Mouse (Mus musculus) midbrain, postnatal 0 days (tissue): ENCODE results near the gene Gm17604. TPM values are rescaled to one million over a fixed set of nuclear protein-coding genes. Genes with fewer than 3 reads are reported as not detected.

Source experiments
- ATAC-seq: fragments of 200-750 bp; cut with Nextera tagmentation; 2 replicates; pipeline ENCODE4 v1.8.0; 2017; ENCODE audit warnings: moderate number of reproducible peaks, mild to moderate bottlenecking, moderate TSS enrichment, moderate library complexity; ENCODE audit not compliant: low FRiP score
- DNase-seq: peaks from one replicate; pipeline ENCODE4 v3.0.0-alpha.2; 2015; ENCODE audit warnings: low spot score
- H3K27ac ChIP-seq: fragments of 300-500 bp; sonication (generic); 2 replicates; pipeline ENCODE4 v1.5.1; 2014; ENCODE audit warnings: low read depth, mild to moderate bottlenecking, low read length, mixed read lengths
- H3K27me3 ChIP-seq: fragments of 300-500 bp; sonication (generic); 2 replicates; pipeline ENCODE4 v1.6.1; 2014; ENCODE audit warnings: low read length, control low read depth, mixed read lengths; ENCODE audit not compliant: insufficient read depth
- H3K36me3 ChIP-seq: fragments of 300-500 bp; sonication (generic); 2 replicates; pipeline ENCODE4 v1.6.1; 2014; ENCODE audit warnings: low read length, control low read depth, mixed read lengths; ENCODE audit not compliant: insufficient read depth
- H3K4me1 ChIP-seq: fragments of 300-500 bp; sonication (generic); 2 replicates; pipeline ENCODE4 v1.6.1; 2014; ENCODE audit warnings: mild to moderate bottlenecking, control low read depth, antibody characterized with exemption, low read length, mixed read lengths; ENCODE audit not compliant: insufficient read depth
- H3K4me2 ChIP-seq: fragments of 300-500 bp; sonication (generic); 2 replicates; pipeline ENCODE4 v1.6.1; 2014; ENCODE audit warnings: low read depth, mild to moderate bottlenecking, low read length, mixed read lengths; ENCODE audit not compliant: poor library complexity, severe bottlenecking
- H3K4me3 ChIP-seq: fragments of 300-500 bp; sonication (generic); 2 replicates; pipeline ENCODE4 v1.5.1; 2014; ENCODE audit warnings: low read depth, mild to moderate bottlenecking, low read length, moderate library complexity
- H3K9ac ChIP-seq: fragments of 300-500 bp; sonication (generic); replicated peaks from 2 replicates; pipeline ENCODE4 v1.6.1; 2014; ENCODE audit warnings: mild to moderate bottlenecking, low read length, moderate library complexity, mixed read lengths; ENCODE audit not compliant: poor library complexity, severe bottlenecking
- H3K9me3 ChIP-seq: fragments of 300-500 bp; sonication (generic); 2 replicates; pipeline ENCODE4 v1.6.1; 2016; ENCODE audit warnings: low read length, control low read depth
- CTCF ChIP-seq: IDR thresholded peaks from 2 replicates; pipeline ENCODE4 v1.5.1; 2016; ENCODE audit warnings: antibody characterized with exemption, mild to moderate bottlenecking
- WGBS: fragments of 180-500 bp; shearing (Covaris S2); extraction: QIAGEN DNeasy Blood & Tissue Kit; methylation state at CpG from one replicate; pipeline ENCODE4 v1.1.7; 2014; 5-methylcytosine and 5-hydroxymethylcytosine counted together
- polyA plus RNA-seq: library from polyadenylated mRNA; unstranded; fragments of >200 nt; fragmentation: Nextera tagmentation; extraction: Ambion mirVana; gene quantifications from 2 replicates; pipeline ENCODE4 v1.2.1, GENCODE M21; 2015
- total RNA-seq: library from RNA; depleted of rRNA; stranded (reverse); fragments of >200 nt; gene quantifications from 2 replicates; pipeline ENCODE4 v1.2.3, GENCODE M21; 2014; rRNA removed

The Gm17604 gene
- total and polyA plus RNA-seq, 2 experiments from 2014 or later: not detected

DNA sequence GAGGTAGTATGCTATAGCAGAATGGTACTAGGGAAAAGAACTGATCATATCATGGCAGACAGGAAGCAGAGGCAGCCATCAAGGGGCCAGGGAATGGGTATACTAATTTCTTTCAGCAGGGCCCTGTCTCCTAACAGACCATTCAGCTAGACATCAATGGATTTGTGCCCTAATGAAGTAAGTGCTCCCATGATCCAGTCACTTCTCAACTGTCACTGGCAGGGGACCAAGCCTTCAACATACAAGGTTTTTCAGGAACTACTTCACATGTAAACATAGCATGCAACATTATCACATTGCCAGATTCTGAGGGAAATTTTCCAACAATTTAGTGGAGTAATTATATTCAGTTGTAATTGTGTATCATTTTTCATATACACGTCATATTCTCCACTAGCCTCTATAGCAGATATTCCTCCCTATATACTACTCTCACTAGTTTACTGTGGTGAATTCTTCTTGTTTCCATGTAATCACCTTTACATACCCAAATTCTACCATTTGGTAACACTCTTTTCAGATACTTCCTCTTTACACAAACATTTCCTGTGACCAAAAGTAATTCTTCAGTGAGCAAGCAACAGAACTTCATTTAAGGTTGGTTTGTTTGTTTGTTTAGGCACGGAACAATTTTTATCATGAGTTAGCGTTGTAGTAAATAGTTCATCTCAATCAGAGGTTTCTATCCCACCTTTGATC, 38.7 kb downstream of the Gm17604 start:
- Histone ChIP-seq H3K36me3 (no peaks in the 10 kb centered on the region), H3K4me2 (no peak overlapping the region), H3K9me3 (no peaks in the 10 kb centered on the region), H3K27ac (no peak overlapping the region), H3K4me1 (no peaks in the 10 kb centered on the region), H3K4me3 (no peak overlapping the region), H3K9ac (no peak overlapping the region), H3K27me3 (no peaks in the 10 kb centered on the region)
- TF ChIP-seq CTCF: no peak
- no peak for ATAC-seq
- WGBS: 92% methylated on average over 3 of the region's 3 CpGs
- no peak for DNase-seq

Other genes starting within 250 kb of the Gm17604 start
- gene Mospd2, start 24.5 kb downstream of the Gm17604 start, total RNA-seq: 18.6 and 22.3 TPM in 2 replicates
- 9.3 and 10.0 TPM in 2 replicates for gene Mospd2, start 24.5 kb downstream of the Gm17604 start, polyA plus RNA-seq
- gene Fancb, start 24.2 kb downstream of the Gm17604 start, total RNA-seq: 1.1 and 1.7 TPM in 2 replicates
- gene Fancb, start 24.2 kb downstream of the Gm17604 start, polyA plus RNA-seq: 1.1 and 1.2 TPM in 2 replicates